Mouse (Mus musculus) lung, postnatal 14 days (tissue): Measurements from ENCODE around the gene Moxd1.
A peak's percentile ranks its signal among the peaks of the same experiment; 100 is the strongest.
"Not testable (repeated sequence)": the region's sequence is repeated elsewhere in the genome, so short reads cannot be mapped to it uniquely, and the experiment has no call there.

ENCODE experiments used
- DNase-seq: peaks from one replicate; pipeline ENCODE4 v3.0.0; 2021

Gene Moxd1

DNA sequence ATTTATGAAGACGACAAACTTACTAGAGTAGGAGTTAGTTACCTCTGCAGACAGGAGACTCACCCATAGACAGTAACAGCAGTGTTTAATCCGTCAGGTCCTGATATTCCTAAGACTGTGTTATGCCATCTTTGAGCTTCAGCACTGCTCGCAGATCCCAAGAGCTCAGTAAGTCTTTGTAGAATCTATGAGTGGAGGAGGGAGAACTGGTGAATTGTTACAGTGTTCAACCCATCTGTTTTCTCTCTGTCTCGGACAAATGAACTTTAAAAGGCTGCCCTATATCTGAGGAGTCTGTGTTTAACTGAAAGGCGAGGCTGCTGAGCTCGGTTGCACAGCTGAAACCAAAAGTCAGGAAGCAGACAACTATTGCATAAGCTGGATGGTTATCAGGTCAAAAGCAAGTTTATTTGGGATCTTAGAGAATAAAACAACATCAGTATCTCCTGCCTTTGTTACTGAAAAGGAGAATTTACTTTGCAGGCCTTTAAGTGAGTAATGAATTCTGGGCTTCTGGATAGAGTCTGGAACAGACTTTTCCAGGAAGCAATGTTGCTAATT, 47.8 kb downstream of the Moxd1 start:
- DNase-seq = no peak

DNA sequence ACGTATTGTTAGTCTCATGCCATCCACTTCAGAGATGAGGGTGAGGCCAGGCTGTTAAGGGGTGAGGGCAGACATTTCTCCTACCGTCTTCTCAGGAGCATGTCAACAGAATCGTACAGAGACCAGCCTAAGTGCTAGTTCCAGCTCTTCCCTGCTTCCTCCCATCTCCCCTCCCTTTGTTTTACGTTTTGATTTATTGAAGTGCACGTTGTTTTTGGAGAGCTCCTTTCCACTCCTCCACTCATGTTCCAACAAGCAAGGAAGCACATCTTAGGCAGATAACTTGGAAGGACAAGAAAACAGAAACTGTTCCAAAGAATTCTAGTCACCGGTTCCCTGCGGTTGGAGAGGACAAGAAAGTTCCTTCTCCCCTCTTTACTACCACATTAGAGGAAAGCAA, 52.9 kb downstream of the Moxd1 start:
- DNase-seq = no peak

DNA sequence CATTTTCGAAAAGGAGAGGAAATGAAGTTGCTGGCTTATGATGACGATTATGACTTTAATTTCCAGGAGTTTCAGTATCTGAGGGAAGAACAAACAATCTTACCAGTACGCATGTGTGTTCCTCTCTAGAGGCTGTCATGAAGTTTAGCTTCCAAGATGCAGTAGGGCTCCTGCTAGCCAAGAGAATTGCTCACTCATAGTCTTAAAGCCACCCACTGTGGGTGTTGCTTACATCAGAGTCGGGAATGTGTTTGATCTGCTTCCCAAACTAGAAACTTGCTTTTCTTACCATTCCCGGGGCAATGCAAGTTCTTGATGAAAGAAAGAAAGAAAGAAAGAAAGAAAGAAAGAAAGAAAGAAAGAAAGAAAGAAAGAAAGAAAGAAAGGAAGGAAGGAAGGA, 59.3 kb downstream of the Moxd1 start:
- DNase-seq = no peak

DNA sequence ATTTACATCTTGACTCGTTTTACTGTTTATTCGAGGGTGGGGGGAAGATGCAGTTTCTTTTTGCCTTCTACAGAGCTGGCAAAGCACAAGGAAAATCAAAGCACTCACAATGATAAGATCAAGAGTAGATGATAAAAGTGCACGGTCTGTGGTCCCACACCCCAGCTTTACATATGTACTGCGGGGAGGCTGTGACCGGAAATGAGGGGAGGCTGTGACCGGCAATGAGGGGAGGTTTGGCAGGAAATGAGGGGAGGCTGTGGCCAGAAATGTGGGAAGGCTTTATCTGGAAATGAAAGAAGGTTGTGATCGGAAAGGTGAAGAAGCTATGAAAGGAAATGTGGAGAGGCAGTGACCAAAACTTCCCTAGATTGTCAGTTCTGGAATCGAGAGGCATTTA, 68.3 kb downstream of the Moxd1 start:
- DNase-seq = peak; percentile 3

DNA sequence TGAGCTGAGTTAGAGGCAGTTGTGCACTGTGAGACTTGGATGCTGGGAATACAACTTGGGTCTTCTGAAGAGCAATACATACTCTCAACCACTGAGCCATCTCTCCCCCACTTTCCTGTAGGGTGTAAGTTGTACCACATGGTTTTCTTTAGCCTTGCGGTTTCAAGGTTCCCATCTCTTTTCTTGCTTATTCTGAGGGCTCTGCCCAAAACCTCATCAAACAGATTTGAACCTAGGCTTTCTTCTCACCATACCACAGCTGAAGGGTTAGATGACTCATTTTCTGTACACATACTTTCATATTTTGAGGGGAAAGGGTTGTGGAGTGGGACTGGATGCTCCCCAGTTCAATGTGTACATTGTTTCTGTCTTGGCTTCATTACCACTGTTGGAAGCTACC, 69.4 kb downstream of the Moxd1 start:
- no peak for DNase-seq

DNA sequence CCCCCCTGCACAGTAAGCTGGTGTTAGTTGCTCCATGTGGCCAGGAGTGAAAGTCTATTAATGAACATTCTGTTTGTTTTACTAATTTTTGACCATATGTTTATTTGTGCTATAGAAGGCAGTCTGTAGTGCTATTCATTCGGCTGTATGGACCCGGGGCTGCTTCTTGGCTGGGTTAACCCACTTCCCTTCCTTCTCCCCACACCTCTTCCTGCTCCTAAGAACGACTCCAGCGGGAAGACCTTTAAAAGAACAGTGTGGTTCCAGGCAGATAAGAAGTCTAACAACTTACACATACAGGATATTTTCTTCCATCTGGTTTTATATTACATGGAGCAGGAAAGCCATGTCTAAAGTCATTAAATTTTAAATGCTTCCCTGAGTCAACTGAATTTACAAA, 73.3 kb downstream of the Moxd1 start:
- DNase-seq = no peak

DNA sequence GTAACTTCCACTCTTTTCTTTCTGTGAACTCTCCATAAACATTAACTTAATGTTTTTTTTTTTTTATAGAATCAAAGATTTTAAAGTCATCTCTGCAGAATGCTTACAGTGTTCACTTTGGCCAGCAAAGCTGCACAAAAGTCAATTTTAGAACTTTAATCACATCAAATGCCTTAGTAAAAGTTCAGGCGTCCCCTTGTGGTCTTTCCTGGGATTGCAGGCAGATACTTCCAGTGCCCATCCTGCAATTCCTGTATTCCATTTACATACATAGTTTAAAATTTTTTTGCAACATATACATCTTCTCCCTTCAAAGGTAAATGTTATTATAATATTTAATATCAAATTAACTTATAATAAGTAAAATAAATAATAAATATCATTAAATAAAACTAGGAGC, 74.5 kb downstream of the Moxd1 start:
- peak; percentile 67 for DNase-seq

DNA sequence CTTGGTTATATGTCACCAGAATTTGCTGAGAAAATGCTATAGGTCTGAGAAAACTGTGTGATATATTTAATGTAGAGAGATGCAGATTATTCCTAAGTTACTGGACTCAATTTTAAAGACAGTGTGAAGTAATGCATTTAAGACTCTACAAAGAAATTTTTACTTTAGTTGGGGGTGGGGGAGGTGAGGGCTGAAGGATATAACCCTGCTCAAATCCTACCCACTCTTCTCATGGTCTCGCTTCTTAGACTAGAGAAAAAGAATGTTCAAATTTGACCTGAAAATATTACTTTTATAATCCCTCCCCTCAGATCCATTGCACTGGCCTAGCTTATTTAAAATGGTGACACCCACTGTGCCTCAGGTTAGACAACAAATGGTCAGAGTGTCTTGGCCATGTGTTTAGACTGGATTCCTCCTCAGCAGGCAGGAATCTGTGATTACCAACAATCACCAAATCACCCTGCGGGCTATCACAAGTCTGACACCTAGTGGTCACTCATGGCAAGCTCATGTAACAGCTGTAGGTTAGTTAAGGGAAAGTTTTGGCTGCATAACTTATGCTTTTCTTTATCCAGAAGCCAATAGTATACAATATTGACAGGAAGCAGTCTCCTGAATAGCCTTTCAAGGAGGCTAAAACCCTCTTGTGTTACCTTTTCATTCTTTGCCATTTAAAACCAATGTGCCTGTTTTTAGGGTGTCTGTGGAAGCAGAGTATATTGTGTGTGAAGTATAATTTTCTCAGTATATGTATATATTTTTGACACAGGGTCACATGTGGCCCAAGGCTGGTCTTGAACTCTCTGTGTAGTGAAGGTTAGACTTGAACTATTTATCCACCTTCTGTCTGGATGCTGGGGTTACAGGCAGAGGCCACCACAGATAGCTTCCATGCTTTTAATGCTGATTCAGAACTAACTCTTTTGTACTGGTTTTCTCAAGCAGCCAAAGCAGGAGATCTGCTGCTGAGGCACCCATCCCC, 75.2 kb downstream of the Moxd1 start:
- DNase-seq = peak; percentile 71

DNA sequence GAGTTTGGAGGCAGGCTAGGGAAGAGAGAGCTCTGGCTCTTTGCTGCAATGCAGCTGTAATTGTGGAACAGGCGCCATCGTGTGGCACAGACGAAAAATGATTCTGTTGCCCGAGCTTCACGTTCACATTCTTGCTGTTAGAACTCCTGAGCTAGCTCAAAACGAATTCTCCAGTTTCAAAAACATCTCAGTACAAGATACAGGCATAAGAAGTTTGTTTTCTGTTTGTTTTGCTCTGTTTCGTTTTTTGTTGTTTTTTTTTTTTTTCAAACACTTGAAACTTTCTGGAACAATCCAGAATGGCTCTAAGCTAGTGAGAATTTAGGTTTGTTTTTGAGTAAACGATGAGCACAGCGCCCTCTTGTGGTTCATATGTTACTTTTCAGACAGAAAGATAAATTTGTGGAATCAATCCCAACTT, 88.9 kb downstream of the Moxd1 start:
- peak; percentile 77 for DNase-seq

DNA sequence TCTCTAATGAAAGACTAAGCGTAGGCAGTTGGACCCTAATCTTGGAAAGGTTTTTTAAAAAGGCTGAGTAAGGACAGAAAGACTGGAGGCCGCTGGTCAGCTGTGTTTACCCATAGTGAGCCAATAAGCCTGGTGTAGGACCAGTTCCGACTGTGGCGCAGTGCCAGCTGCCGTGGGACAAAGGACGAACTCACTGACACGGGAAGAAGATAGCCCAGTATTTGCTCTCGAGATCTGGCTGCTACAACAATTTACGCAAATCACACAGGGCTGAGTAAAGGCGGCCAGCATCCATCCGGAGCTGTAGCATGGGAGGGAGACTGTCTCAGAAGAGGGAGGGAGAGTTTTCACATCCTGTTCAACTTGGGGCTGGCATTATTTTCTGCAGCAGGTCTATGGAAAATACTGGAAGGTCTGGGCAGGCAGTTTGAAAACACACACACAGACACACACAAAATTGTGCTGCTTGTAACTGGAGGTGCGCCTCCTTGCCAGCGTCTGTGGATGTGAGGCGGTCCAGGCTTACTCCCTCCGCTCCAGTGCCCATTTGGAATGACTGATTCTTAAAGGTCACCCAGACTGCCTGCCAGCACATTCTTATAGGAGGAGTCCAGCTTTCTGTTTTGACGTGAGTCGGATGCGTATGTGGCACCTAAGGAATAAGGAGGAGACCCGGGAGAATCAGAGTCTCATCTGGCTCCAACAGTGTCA, 94.0 kb downstream of the Moxd1 start:
- DNase-seq = peak; percentile 77

DNA sequence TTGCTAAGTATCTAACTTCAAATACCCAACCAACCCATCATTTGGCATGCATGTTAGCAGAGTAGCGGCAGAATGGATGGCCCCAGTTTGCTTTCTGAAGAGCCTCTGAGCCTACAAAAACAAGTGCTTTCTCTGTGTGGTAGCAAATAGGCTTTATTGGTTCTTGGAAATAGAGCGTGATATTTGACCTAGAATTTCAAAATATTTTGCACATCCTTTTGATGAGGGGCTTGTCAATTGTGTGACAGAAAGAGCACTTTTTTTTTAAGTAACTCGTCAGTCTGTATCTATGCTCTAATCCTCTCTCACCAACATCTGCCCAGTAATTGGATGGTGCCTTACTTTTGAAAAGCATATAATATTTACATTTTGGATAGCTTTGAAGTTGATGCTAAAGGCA, 97.0 kb downstream of the Moxd1 start:
- no peak for DNase-seq

DNA sequence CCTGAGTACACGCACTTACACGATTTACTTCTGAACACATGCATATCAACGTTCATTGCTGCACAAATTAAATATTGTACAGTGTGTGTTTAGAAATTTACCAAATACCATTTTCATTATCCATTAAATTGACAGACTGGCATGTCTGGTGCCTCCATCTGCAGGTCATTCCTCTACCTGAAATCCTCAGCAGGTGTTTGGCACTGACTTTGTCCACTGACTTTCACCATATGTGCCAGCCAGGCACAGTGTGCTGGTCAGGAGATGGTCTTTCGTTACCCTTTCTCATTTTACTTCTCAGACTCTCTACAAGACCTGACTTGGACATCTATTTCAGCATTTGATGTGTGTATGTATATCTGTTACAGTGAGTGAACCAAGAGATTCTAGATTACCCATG, 99.7 kb downstream of the Moxd1 start:
- no peak for DNase-seq

DNA sequence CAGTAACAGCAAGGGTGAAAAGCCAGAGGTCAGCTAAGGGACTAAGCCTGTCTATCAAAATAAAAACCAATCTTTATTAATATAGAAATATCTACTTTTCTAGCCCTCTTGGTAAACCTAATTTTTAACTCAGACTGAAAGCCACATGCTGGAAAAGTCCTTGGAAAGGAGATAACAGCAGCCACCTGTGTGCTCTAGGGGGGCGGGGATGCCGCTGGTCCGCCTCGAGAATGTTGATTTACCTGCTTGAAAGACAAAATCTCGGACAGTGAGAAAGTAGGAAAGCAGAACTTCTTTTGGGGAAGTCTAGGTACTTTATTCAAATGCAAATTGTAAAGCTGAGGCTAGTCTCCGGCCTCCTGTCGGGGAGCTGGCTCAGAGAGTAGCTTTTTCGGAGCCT, 103.9 kb downstream of the Moxd1 start:
- not testable (repeated sequence) for DNase-seq

DNA sequence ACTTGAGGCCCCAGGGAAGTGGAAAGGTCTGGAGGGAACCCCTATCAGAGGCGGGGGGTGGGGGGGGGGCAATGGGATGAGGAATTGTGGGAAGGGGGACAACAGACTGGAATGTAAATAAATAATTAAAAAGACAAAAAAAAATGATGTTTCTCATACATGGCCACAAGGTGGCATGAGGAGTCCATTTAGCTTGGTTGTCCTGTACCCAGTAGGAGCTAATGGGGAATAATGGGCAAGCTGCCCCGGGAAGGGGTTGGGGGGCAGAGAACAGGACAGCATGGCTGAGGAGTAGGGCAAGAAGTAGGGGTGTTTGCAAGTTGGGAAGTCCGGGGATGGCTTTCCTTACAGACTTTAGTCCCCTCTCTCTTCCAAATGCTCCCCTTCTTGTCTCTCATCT, 109.5 kb downstream of the Moxd1 start:
- no peak for DNase-seq

DNA sequence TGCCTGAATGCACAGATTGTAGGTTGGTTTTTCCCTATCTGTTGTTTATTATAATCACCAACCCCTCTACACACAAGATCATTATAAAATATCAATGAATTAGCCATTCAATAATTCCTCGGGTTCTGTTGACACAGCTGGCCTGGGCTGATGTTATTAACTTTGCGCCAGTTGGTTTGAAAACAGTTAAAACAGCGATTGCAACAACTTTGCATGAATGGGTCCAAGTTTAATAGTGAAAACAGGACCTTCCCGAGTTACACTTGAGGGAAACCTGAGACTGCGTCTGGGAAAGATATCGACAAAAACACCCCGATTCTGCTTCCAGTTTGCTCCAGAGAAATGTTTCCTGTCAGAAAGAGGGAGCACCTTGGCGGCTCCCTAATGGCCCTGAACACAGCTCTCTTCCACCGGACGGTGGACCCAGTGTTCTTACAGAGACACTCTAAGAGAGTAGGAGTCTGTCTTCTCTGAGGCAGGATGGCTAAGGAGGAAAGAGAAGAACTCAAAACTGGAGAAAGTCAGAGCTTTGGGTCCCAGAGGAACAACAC, 116.4 kb downstream of the Moxd1 start:
- no peak for DNase-seq

DNA sequence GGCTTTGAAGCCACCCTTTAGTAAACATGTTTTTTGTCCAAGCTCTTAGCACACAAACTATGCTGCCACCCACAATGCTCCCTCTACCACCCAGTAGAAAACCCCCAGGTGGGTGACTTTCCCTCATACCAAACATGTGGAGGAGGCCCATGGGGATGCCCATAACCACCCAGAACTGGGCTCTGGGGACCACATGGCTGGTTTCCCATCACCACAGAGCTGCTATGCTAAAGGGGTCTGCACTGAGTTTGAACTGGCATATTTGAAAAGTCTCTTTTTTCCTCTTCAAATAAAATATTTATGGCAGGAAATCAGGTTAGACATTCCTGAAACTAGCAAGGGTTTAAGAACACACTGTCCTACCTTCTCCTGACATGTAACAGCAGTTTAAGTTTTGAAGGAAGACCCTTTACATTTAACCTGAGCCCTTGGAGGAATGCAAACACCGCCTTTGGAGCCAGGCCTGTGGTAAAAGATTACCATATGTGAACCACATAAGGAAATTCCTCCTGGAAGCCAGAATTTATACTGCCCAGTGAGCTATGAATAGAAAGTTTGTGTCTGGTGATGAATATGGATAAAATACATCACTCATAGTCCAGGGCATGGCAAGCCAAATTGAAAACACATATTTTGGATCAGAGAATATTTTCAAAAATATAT, 117.4 kb downstream of the Moxd1 start:
- DNase-seq = no peak

DNA sequence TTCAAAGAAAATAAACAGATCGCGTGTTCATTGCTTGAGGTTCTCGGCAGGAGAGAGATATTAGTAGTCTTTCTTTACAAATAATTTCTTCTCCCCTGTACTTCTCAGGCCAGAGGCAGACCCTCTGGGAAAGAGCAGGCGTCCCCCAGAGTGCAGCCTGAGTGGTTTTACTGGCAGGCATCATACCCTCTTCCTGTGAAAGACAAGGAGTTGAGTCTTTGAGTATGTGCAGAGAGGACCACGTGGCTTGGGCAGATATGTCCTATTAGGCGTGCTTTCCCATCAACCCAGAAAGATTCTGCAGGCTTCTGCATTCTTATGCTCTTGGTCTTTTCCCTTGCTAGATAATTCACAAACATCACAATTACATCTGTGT, 117.9 kb downstream of the Moxd1 start:
- DNase-seq = no peak

DNA sequence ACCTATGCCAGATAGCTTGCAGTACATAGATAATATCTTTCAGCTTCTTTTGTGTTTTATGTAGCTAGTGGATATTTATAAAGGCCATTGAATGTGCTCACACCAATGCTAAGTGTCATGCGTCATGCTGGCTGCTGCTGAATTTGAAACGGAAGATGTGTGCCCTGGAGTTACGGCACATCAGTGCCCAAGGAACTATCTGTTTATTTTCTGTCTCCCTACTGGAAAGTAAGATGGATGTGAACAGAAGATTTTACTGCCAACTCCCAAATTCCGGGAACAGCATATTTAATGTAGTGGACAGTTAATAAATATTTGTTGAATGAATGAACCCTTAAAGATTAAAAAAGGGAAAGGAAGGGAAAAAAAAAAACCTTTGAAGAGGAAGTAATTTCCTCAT, 119.8 kb downstream of the Moxd1 start:
- DNase-seq = no peak
